Mouse (Mus musculus): ENCODE data around the gene Scd2.

- no peak for TF ChIP-seq EP300 (IDR thresholded peaks at IDR 0.05; ENCODE audit: low read depth in 1 of 2, low read length in 2 of 2)
- no peak for TF ChIP-seq CTCF (IDR thresholded peaks at IDR 0.05 in 2 of 3, conservative IDR thresholded peaks at IDR 0.05 in 1 of 3; ENCODE audit: control insufficient read depth in 1 of 3, insufficient read depth in 1 of 3, low read depth in 2 of 3, low read length in 3 of 3, poor library complexity in 1 of 3, severe bottlenecking in 1 of 3)
- TF ChIP-seq USF1 (IDR thresholded peaks at IDR 0.05; ENCODE audit: low read depth, low read length) = no peak
- TF ChIP-seq BHLHE40 (IDR thresholded peaks at IDR 0.05; ENCODE audit: borderline replicate concordance, low read depth, low read length) = no peak
- TF ChIP-seq ZNF384 (IDR thresholded peaks at IDR 0.05; ENCODE audit: low read depth, low read length) = no peak
- no peak for TF ChIP-seq POLR2AphosphoS2 (IDR thresholded peaks at IDR 0.05; ENCODE audit: low read length)
- no peak for TF ChIP-seq ZC3H11A (IDR thresholded peaks at IDR 0.05; ENCODE audit: low read depth, low read length)
- TF ChIP-seq ELF1 (IDR thresholded peaks at IDR 0.05; ENCODE audit: low read depth, low read length) = no peak
- TF ChIP-seq TCF12 (IDR thresholded peaks at IDR 0.05; ENCODE audit: low read depth, low read length) = no peak
- TF ChIP-seq GATA1 (IDR thresholded peaks at IDR 0.05; ENCODE audit: low read depth, low read length) = no peak
Observed at GRCm38 (mm10) chr19:44314327-44314759, 20.9 kb downstream of the Scd2 start.

Data from MEL (cell line).